Mouse (Mus musculus) lung, embryonic 14.5 days (tissue): ENCODE measurements at regions not wholly inside any gene's neighbourhood (a gene's known extent, or its start where the extent isn't known, plus 50 kb on each side); places are given as distances from the start of the nearest gene placed in this dataset.
A peak's percentile ranks its signal among the peaks of the same experiment; 100 is the strongest.

Source experiments
- ATAC-seq: fragments of 200-750 bp; cut with Nextera tagmentation; 2 replicates; pipeline ENCODE4 v1.8.0; 2017; ENCODE audit warnings: mild to moderate bottlenecking, moderate TSS enrichment, moderate library complexity; ENCODE audit not compliant: insufficient read depth
- DNase-seq: peaks from one replicate; pipeline ENCODE4 v3.0.0-alpha.2; 2015
- H3K27ac ChIP-seq: fragments of 300-500 bp; sonication (generic); 2 replicates; pipeline ENCODE4 v1.5.1; 2014; ENCODE audit warnings: low read depth, mild to moderate bottlenecking, moderate library complexity
- H3K27me3 ChIP-seq: fragments of 300-500 bp; sonication (generic); 2 replicates; pipeline ENCODE4 v1.6.1; 2014; ENCODE audit warnings: low read length, control low read depth; ENCODE audit not compliant: insufficient read depth
- H3K36me3 ChIP-seq: fragments of 300-500 bp; sonication (generic); 2 replicates; pipeline ENCODE4 v1.6.1; 2014; ENCODE audit warnings: control low read depth; ENCODE audit not compliant: insufficient read depth
- H3K4me1 ChIP-seq: fragments of 300-500 bp; sonication (generic); 2 replicates; pipeline ENCODE4 v1.6.1; 2014; ENCODE audit warnings: antibody characterized with exemption, control low read depth; ENCODE audit not compliant: insufficient read depth
- H3K4me2 ChIP-seq: fragments of 300-500 bp; sonication (generic); 2 replicates; pipeline ENCODE4 v1.6.1; 2014; ENCODE audit warnings: mild to moderate bottlenecking
- H3K4me3 ChIP-seq: fragments of 300-500 bp; sonication (generic); 2 replicates; pipeline ENCODE4 v1.5.1; 2014; ENCODE audit warnings: low read depth, low read length
- H3K9ac ChIP-seq: fragments of 300-500 bp; sonication (generic); 2 replicates; pipeline ENCODE4 v1.6.1; 2014
- H3K9me3 ChIP-seq: fragments of 300-500 bp; sonication (generic); 2 replicates; pipeline ENCODE4 v1.6.1; 2016; ENCODE audit warnings: low read depth, low read length, control low read depth
- CTCF ChIP-seq: IDR thresholded peaks from 2 replicates; pipeline ENCODE4 v1.5.1; 2016; ENCODE audit warnings: antibody characterized with exemption, low read depth
- WGBS: fragments of 180-500 bp; shearing (Covaris S2); extraction: QIAGEN DNeasy Blood & Tissue Kit; methylation state at CpG from one replicate; pipeline ENCODE4 v1.1.7; 2014; 5-methylcytosine and 5-hydroxymethylcytosine counted together

GRCm38 (mm10) chr7:124455659-124456058, 473.0 kb downstream of the Hs3st4 start:
- ATAC-seq (no peak), DNase-seq (no peak)
- Histone ChIP-seq H3K27me3 (no peaks in the 10 kb centered on the region), H3K4me1 (no peaks in the 10 kb centered on the region), H3K4me2 (no peak overlapping the region), H3K9me3 (no peaks in the 10 kb centered on the region), H3K27ac (no peak overlapping the region), H3K36me3 (no peaks in the 10 kb centered on the region), H3K9ac (no peak overlapping the region), H3K4me3 (no peak overlapping the region)
- WGBS, result 64% methylated on average over 3 of the region's 3 CpGs
- no peak for TF ChIP-seq CTCF

- Histone ChIP-seq H3K9me3 (no peaks in the 10 kb centered on the region), H3K27ac (no peak overlapping the region), H3K36me3 (no peaks in the 10 kb centered on the region), H3K27me3 (no peaks in the 10 kb centered on the region), H3K4me2 (no peak overlapping the region), H3K4me1 (no peaks in the 10 kb centered on the region), H3K4me3 (no peak overlapping the region), H3K9ac (no peak overlapping the region)
- ATAC-seq (no peak), DNase-seq (no peak)
- no peak for TF ChIP-seq CTCF
- WGBS, result 49% methylated on average over 1 of the region's 1 CpGs
Measured at GRCm38 (mm10) chr7:124487326-124487725, 504.7 kb downstream of the Hs3st4 start.

GRCm38 (mm10) chr7:124491109-124491793, 508.6 kb downstream of the Hs3st4 start:
- Histone ChIP-seq H3K36me3 (no peaks in the 10 kb centered on the region), H3K9ac (no peak overlapping the region), H3K4me1 (no peaks in the 10 kb centered on the region), H3K9me3 (no peaks in the 10 kb centered on the region), H3K27me3 (no peaks in the 10 kb centered on the region), H3K4me3 (no peak overlapping the region), H3K4me2 (no peak overlapping the region), H3K27ac (no peak overlapping the region)
- DNase-seq, result peak; percentile 11
- 47% methylated on average over 3 of the region's 3 CpGs for WGBS
- ATAC-seq, result peak; percentile 47; the same call in 1 of the 2 replicates
- TF ChIP-seq CTCF, result no peak

- H3K27me3 ChIP-seq, result no peaks in the 10 kb centered on the region
- no peak overlapping the region for H3K4me3 ChIP-seq
- ATAC-seq, result no peak
- DNase-seq, result no peak
- no peak overlapping the region for H3K27ac ChIP-seq
- H3K4me1 ChIP-seq, result no peaks in the 10 kb centered on the region
- H3K9me3 ChIP-seq, result no peaks in the 10 kb centered on the region
- TF ChIP-seq CTCF, result no peak
- H3K9ac ChIP-seq, result no peak overlapping the region
- 86% methylated on average over 3 of the region's 3 CpGs for WGBS
- no peaks in the 10 kb centered on the region for H3K36me3 ChIP-seq
- no peak overlapping the region for H3K4me2 ChIP-seq
Measured at GRCm38 (mm10) chr7:124491851-124492390, 509.3 kb downstream of the Hs3st4 start.

GRCm38 (mm10) chr7:124500636-124501035, 518.0 kb downstream of the Hs3st4 start:
- ATAC-seq (no peak), DNase-seq (no peak)
- Histone ChIP-seq H3K4me1 (no peaks in the 10 kb centered on the region), H3K9me3 (no peaks in the 10 kb centered on the region), H3K27me3 (no peaks in the 10 kb centered on the region), H3K9ac (no peak overlapping the region), H3K36me3 (no peaks in the 10 kb centered on the region), H3K27ac (no peak overlapping the region), H3K4me3 (no peak overlapping the region), H3K4me2 (no peak overlapping the region)
- 54% methylated on average over 3 of the region's 3 CpGs for WGBS
- no peak for TF ChIP-seq CTCF

- TF ChIP-seq CTCF, result no peak
- WGBS, result 82% methylated on average over 5 of the region's 5 CpGs
Measured at GRCm38 (mm10) chr7:124502760-124503159, 520.1 kb downstream of the Hs3st4 start.

GRCm38 (mm10) chr7:124549038-124549437, 566.4 kb downstream of the Hs3st4 start:
- Histone ChIP-seq H3K9ac (no peak overlapping the region), H3K4me3 (no peak overlapping the region), H3K9me3 (no peaks in the 10 kb centered on the region), H3K4me1 (no peaks in the 10 kb centered on the region), H3K4me2 (no peak overlapping the region), H3K27me3 (no peaks in the 10 kb centered on the region; the same call in 1 of the 2 replicates), H3K36me3 (no peaks in the 10 kb centered on the region), H3K27ac (no peak overlapping the region)
- WGBS, result 79% methylated on average over 1 of the region's 1 CpGs
- no peak for DNase-seq
- TF ChIP-seq CTCF, result no peak
- ATAC-seq, result no peak

More at GRCm38 (mm10) chr7:124502760-124503159, 520.1 kb downstream of the Hs3st4 start:
- H3K27ac ChIP-seq, result no peak overlapping the region
- H3K4me1 ChIP-seq, result no peaks in the 10 kb centered on the region
- no peak overlapping the region for H3K4me3 ChIP-seq
- ATAC-seq (no peak), DNase-seq (no peak)
- no peaks in the 10 kb centered on the region for H3K36me3 ChIP-seq
- H3K4me2 ChIP-seq, result no peak overlapping the region
- H3K9ac ChIP-seq, result no peak overlapping the region
- H3K27me3 ChIP-seq, result no peaks in the 10 kb centered on the region
- no peaks in the 10 kb centered on the region for H3K9me3 ChIP-seq

GRCm38 (mm10) chr7:124557213-124557612, 574.5 kb downstream of the Hs3st4 start:
- H3K9ac ChIP-seq, result no peak overlapping the region
- DNase-seq, result no peak
- no peaks in the 10 kb centered on the region for H3K4me1 ChIP-seq
- no peak for TF ChIP-seq CTCF
- H3K4me2 ChIP-seq, result no peak overlapping the region
- H3K4me3 ChIP-seq, result no peak overlapping the region
- H3K36me3 ChIP-seq, result no peaks in the 10 kb centered on the region
- no peak overlapping the region for H3K27ac ChIP-seq
- no peaks in the 10 kb centered on the region for H3K27me3 ChIP-seq
- ATAC-seq, result no peak
- H3K9me3 ChIP-seq, result no peaks in the 10 kb centered on the region
